Mouse (Mus musculus) G1E (cell line): ENCODE data around the gene Ccnd1.

Source experiments
- CTCF ChIP-seq: IDR thresholded peaks from 2 replicates; pipeline ENCODE4 v1.5.1; 2012; ENCODE audit warnings: low read depth, low read length, inconsistent platforms, mixed read lengths
- GATA1 ChIP-seq: IDR thresholded peaks from 2 replicates; pipeline ENCODE4 v1.6.1; 2012; ENCODE audit warnings: borderline replicate concordance, low read length, inconsistent platforms, mixed read lengths
- GATA2 ChIP-seq: IDR thresholded peaks from 2 replicates; pipeline ENCODE4 v1.6.1; 2012; ENCODE audit warnings: low read depth, low read length, inconsistent platforms, borderline replicate concordance
- POLR2AphosphoS5 ChIP-seq: IDR thresholded peaks from 2 replicates; pipeline ENCODE4 v1.6.1; 2012; ENCODE audit warnings: low read depth, low read length, inconsistent platforms; ENCODE audit not compliant: insufficient replicate concordance
- TAL1 ChIP-seq: conservative IDR thresholded peaks from 2 replicates; pipeline ENCODE4 v1.6.1; 2012; ENCODE audit warnings: low read depth, low read length, inconsistent platforms, mixed read lengths

- TF ChIP-seq CTCF = no peak
- no peak for TF ChIP-seq GATA1
- no peak for TF ChIP-seq POLR2AphosphoS5
- no peak for TF ChIP-seq TAL1
- TF ChIP-seq GATA2 = no peak
These were observed 10.2 kb downstream of the Ccnd1 start for GRCm38 (mm10) chr7:144929506-144929905.
